Mouse (Mus musculus) CH12F3 (cell line): Measurements from ENCODE around the gene Rin3.

Experiments used
- in situ Hi-C: fragments of 300-500 bp; cut with MboI; formaldehyde crosslinking; loops from 2 replicates; pipeline ENCODE4 v1.14.3; 2020; ENCODE audit warnings: low sequenced_read_pairs

The Rin3 gene

GRCm38 (mm10) chr12:102282763-102283482 is at the start of gene Rin3:
Gene Rin3 (plus strand): TSS chr12:102283048.
- in situ Hi-C loops = no loop called here

GRCm38 (mm10) chr12:102235551-102235950 is 47.3 kb upstream of the Rin3 start:
- in situ Hi-C loops = no loop called here

- in situ Hi-C loops = no loop called here
These were observed 46.5 kb upstream of the Rin3 start for GRCm38 (mm10) chr12:102236317-102236716.

- in situ Hi-C loops = no loop called here
These were observed 40.6 kb upstream of the Rin3 start for GRCm38 (mm10) chr12:102242076-102242722.

GRCm38 (mm10) chr12:102243915-102244314 is 38.9 kb upstream of the Rin3 start:
- in situ Hi-C loops = no loop called here

GRCm38 (mm10) chr12:102246226-102246625 is 36.6 kb upstream of the Rin3 start:
- in situ Hi-C loops = no loop called here

GRCm38 (mm10) chr12:102248104-102248503 is 34.7 kb upstream of the Rin3 start:
- in situ Hi-C loops = no loop called here

GRCm38 (mm10) chr12:102250316-102250715 is 32.5 kb upstream of the Rin3 start:
- in situ Hi-C loops = no loop called here

GRCm38 (mm10) chr12:102251070-102251469 is 31.8 kb upstream of the Rin3 start:
- in situ Hi-C loops = no loop called here

- in situ Hi-C loops = no loop called here
These were observed 30.9 kb upstream of the Rin3 start for GRCm38 (mm10) chr12:102251985-102252384.

- in situ Hi-C loops = no loop called here
These were observed 30.3 kb upstream of the Rin3 start for GRCm38 (mm10) chr12:102252525-102252924.

- in situ Hi-C loops = no loop called here
These were observed 27.8 kb upstream of the Rin3 start for GRCm38 (mm10) chr12:102255012-102255411.

GRCm38 (mm10) chr12:102258522-102259112 is 24.2 kb upstream of the Rin3 start:
- in situ Hi-C loops = no loop called here

- in situ Hi-C loops = no loop called here
These were observed 20.9 kb upstream of the Rin3 start for GRCm38 (mm10) chr12:102261933-102262396.

GRCm38 (mm10) chr12:102262809-102263208 is 20.0 kb upstream of the Rin3 start:
- in situ Hi-C loops = no loop called here

GRCm38 (mm10) chr12:102263249-102263648 is 19.6 kb upstream of the Rin3 start:
- in situ Hi-C loops = no loop called here

GRCm38 (mm10) chr12:102266433-102266832 is 16.4 kb upstream of the Rin3 start:
- in situ Hi-C loops = no loop called here

GRCm38 (mm10) chr12:102269144-102269543 is 13.7 kb upstream of the Rin3 start:
- in situ Hi-C loops = no loop called here

GRCm38 (mm10) chr12:102270776-102271405 is 12.0 kb upstream of the Rin3 start:
- in situ Hi-C loops = no loop called here

- in situ Hi-C loops = no loop called here
These were observed 11.4 kb upstream of the Rin3 start for GRCm38 (mm10) chr12:102271447-102271846.

- in situ Hi-C loops = no loop called here
These were observed 6.9 kb upstream of the Rin3 start for GRCm38 (mm10) chr12:102275833-102276443.
